Mouse (Mus musculus) CD4-positive helper T cell, adult 2 months (primary cell): ENCODE measurements around the gene Dynlt1c.
"Not testable (repeated sequence)": the region's sequence is repeated elsewhere in the genome, so short reads cannot be mapped to it uniquely, and the experiment has no call there.

Experiments
- DNase-seq: peaks from one replicate; pipeline ENCODE4 v3.0.0-alpha.2; 2012; ENCODE audit warnings: low read depth, missing footprints, low spot score

The Dynlt1c gene

DNA sequence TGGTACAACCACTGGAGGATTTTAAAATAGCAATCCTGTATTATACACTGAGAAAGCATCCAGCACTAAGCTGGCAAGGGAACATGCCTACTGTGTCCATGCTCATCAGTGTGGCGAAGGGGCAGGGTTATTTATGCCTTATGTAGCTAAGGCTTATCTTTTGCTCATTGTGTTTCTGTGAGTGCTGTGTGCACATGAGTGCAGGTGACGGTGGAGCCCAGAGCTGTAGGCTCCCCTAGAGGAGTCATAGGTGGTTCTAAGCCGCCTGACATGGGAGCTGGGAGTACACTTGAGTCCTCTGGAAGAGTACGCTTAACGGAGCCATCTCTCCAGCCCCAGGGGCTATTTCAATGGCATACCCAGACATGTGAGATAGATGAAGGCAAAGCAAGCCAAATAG is 17.8 kb downstream of the Dynlt1c start:
- not testable (repeated sequence) for DNase-seq

DNA sequence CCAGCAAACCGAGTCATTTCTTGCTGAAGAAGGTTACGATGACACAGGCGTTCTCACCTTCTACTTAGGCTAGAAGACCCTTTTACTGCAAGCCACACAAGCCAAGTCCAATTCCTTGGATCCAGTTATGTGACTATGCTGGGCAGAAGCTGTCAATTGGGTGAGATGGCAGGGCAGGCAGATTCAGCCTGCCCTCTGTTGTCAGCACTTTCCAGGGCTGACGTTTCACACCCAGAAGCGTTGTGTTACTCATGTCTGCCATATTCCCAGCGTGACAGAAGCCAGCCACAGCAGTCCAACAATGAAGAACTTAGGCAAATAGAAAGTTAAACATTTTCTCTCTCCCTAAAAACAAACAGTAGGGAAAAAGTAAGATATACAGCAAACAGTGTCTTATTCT is 18.6 kb downstream of the Dynlt1c start:
- DNase-seq: not testable (repeated sequence)

DNA sequence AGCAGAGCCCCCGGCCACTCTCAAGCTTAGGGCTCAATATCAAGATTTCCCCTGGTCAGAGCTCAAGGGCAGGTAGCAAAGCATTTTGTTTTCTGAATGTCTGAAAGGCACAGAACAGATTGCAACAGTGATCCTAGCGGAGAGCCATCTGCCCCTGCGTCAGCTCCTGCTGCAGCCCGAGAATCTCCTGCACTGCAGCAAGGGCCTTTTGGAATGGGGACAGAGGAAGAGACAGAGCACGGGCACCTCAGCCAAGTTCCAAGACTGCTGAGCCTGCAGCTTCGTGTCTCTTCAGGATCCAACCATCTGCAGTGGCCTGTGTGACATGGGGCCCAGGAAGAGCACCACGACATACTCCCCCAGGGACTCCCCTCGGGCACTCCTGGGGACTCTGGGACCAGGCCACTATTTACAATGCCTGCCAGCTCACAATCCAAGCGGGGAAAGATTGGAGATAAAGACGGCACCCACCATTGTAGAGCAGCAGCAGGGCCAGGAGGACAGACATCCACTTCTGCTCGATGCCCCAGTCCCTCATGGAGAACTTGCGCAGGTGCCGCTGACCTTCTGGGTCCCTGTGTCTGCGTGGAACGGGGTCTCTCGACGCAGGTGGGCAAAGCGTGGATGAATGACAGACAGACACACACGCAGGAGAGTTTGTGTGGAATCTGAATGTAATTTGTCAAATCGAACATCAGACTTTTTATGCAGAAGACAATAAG is 19.4 kb downstream of the Dynlt1c start:
- not testable (repeated sequence) for DNase-seq

DNA sequence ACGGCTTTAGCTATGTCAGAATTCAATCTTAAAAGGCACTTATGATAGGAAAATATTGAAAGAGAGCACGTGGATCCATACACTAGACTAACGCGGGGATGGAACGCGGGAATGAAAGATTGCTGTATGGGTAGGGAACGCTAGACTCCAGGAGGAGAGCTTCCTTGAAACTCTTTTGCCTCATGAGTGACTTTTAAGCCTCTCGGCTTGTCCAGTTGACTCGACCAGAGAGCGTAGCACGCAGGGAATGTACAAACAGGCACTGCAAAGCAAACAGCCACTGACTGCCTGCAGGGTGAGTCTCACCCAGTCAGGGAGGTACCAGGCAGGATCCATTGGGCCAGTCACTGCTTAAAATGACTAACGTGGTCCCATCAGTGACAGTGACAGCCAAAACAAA is 20.5 kb downstream of the Dynlt1c start:
- DNase-seq: not testable (repeated sequence)

DNA sequence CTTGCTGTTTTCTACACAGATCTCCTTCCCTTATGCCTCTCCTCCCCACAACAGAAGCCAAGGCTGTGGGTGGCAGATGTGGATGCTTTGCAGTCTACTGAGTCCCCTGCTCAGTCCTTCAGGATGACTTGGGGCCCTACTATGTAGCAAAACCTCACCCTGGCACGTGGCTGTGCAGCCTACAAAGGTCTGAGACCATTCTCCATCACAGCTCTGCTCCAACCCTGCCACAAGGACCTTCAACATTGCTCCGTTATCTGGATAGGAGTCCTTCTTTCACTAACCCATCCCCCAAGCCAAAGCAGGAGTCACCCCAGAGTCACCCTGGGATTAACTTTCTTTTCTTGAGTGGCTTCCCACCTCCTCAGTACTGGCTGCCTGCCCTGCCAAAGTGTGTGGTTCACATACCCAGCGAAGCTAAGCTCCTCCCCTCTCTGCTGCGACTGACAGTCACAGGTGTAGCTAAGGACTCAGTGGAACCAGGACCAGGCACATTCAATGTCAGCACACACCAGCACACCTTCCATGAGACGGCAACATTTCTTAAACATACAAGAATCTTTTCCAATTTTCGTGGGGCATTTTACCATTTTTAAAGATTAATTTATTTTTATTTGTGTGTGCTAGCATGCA is 23.6 kb downstream of the Dynlt1c start:
- DNase-seq: not testable (repeated sequence)

DNA sequence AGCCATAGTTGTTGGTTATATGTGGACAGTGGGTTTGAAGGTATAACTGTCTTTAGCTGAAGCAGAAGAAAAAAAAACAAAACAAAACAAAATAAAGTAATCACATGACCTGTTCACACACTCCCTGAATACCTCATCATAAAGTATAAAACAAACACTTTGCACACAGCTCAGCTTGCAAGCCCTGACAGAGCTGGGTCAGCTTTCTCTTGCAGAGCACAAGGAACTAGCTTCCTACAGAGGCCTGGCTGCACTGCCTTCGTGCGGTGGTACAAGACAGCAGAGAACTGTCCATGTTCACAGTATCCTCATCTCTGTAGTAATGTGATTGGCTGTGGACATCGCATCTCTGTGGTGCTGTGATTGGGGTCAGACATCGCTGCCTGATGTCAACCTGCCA is 28.9 kb downstream of the Dynlt1c start:
- not testable (repeated sequence) for DNase-seq

DNA sequence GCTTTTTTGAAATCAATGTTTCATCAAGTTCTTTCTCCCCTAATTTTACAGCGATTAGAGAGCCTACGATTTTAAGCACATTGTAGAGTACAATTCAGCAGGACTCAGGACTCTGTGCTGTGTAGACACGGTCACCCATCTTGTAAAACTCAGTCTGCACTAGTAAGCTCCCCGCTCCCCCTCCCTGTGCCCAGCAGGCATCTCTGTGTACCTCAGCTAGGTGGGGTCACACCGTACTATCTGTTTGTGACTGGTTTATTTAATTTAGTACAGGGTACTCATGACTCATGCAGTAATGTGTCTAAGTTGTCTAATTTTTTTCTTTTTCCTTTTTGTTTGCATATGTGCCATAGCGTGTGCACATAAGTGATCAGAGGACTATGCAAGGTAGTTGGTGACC is 31.4 kb downstream of the Dynlt1c start:
- DNase-seq: not testable (repeated sequence)

DNA sequence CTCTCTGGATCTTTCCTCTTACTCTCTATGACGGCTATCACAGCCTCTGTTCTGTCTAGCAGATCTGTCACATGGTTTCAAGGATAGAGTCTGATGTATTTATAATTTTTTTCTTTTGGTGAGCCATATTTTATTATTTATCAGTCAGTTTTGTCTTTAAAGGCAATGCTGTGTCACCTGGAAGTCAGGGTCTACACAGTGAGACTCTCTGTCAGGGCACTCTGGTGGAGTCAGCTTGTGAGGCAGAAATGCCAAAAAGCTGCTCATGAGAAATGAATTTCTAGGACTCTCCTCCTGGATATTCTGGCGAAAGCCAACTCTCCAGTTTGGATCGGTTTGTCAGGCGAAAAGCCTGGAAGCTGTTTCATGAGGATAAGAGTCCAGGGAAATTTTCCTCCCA is 34.3 kb downstream of the Dynlt1c start:
- not testable (repeated sequence) for DNase-seq

DNA sequence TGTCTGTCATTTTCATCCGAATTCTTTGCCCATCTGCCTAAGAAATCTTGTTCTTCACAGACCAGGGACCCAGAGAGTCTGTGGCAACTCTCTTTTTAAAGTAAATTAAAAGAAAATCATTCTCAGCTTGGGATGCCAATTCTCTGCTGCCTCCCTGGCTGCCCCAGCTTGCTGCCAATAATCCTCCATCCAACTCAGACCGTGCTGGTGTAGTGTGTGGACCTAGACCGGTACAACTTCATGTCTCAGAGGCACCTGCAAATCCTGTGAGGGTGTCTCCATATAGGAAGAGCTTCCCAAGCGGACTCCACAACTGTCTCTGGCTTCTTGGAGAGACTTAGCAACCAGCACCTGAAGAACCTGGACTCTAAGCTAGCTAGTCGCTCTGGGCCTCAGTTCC is 35.4 kb downstream of the Dynlt1c start:
- no peak for DNase-seq

DNA sequence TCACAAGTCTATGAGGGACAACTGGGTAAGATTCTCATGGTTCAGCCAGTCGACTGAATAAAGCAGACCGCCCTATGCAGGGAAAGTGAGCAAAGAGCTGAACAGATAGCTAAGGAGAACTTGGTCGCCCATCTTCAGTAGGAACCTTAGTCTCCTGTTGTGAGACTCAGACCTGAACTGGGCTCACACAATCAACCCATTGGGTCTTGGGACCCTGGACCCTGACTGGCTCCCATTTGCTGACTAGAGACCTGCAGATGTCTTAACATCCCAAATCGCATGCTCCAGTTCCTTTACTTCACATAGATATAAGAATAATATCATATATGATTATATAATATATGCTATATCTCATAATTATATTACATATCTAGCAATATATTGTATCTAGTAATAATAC is 36.0 kb downstream of the Dynlt1c start:
- DNase-seq: not testable (repeated sequence)

DNA sequence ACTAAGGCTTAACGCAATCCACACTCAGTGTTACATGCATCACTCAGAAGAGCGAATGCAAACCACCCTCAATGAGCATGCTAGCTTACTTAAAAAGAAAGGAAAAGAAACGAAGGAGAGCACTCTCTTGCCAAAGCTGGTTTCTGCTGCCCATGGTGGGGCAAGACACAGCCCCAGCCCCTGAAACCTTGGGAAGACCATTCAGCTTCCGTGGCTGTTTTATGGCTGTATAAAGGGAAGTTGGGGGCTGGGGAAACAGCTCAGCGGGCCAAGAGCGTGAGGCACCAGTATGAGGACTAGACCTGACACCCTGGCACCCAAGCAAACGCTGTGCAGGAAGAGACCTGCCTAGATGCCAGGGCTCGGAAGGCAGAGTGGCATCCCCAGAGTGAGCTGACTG is 37.0 kb downstream of the Dynlt1c start:
- DNase-seq: not testable (repeated sequence)

DNA sequence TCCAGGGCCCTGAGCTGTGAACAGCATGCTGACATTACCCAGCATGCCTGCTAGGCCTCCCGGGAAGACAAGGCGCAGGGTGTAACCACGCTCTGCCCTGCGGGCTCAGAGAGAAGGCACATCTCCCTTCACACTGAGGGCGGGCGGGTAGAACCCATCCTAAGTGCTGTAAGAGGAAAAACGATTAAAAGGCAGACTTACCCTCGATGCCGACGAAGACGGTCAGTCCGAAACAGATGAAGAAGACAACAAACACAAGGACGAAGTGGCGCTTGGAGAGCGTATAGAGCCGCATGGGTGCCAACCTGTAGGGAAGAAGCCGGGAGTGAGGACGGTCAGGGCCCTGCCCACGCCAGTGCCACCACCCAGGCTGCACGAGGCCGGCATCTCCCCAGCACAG is 38.0 kb downstream of the Dynlt1c start:
- not testable (repeated sequence) for DNase-seq

DNA sequence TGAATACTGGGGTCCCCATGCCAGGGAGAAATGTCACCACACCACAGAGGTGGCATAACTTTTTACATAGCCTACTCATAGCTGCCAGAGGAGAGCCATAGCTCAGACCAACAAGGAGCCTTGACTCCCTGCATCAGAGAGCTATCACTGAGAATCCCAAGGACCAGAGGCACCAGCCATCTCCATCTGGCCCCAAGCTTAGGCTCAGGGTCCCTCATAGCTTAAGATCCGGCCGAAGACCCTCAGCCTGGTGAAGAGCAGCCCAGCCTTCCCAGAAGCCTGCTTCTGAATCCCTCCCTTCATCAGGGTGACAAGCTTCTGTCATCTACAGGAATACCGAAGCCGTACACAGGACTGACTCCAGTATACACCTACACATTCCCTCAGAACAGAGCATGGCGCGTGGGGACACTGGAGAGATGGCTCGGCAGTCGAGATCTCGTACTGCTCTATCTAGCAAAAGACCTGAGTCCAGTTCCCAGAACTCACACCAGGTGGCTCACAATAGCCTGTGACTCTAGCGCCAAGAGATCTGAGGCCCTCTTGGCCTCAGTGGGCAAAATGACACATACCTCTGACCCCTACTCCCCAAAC is 38.7 kb downstream of the Dynlt1c start:
- DNase-seq: not testable (repeated sequence)

DNA sequence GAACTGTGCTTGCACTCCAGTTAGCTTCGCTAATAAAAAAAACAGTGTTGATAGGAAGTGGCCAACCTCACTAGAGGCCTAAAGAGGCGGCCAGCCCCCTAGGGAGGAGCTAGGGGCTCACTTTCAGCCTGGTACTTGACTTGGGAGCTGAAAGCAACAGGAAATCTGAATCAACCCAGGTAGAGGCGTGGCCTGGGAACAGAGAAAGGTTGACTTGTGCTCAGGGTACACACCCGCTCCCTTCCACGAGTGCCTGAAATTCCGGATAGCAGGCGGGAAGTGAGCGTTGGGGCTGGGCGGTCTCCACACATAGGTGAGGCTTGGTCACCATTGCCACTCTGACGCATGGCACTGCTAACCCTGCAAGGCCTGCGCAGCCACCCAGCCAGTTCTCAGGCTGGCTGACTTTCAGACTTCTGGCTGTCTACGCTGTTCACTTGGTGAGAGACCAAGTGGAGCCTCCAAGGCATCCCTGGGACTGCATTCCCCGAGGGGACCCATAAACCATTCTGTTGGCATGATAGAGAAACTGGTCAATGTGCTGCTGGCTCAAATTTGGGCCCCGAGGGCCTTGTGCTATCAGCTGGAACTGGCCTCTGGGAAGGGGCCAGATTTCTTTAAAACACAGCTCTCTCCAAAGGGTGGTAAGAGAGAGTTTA is 39.4 kb downstream of the Dynlt1c start:
- not testable (repeated sequence) for DNase-seq

DNA sequence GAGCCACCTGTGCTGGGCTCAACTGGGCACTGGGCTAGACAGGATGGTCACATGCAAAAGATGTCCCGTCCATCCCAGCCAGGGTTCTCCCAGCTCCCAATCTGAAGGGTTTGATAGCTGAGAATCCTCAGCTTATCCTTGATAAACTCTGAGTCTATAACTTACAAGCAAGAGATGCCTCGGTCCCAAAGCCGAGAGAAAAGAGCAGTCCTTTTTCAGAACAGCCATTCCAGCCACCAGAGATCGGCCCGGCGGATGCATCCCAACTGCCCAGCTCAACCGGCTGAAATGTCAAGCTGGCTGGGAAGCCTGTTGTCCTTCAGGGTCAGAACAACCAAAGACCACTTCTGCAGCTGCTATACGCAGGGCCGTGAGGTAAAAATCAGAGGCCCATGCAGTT is 42.7 kb downstream of the Dynlt1c start:
- DNase-seq: not testable (repeated sequence)

DNA sequence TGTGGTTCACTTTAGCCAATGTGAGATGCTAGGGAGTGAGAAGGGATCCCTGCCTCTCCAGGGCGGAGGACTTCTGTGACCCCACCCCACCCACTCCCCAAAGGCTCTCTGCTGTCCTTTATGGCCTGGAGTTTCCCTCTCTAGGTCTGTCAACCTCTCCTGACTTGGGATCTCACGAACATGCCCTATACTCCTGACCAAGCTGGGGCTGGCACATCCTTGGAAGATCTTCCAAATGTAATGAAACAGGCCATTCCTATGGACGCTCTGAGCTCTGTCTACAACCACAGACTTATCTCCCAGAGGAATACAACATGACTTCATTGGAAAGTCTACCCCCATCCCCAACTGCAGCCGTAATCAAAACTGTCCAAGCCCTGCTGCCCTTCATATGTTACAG is 43.2 kb downstream of the Dynlt1c start:
- DNase-seq: not testable (repeated sequence)

DNA sequence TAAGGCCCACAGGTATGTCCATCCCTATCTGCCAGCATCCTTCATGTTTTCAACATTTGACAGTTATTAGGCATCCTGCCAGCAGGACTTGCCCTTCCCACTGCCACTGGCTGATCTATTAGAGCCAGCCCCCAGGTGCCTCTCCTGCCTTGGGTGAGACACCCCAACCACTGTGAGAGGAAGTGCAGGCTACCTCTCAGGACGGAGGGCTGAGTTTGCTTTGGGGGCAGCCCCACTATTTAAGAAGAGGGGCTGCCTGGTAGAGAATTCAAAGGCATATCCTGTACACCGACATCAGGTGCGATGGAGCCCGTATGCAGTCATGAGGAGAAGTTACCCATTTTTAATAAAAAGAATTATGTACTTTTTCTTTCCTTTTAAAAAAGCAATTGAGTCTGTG is 44.2 kb downstream of the Dynlt1c start:
- not testable (repeated sequence) for DNase-seq

DNA sequence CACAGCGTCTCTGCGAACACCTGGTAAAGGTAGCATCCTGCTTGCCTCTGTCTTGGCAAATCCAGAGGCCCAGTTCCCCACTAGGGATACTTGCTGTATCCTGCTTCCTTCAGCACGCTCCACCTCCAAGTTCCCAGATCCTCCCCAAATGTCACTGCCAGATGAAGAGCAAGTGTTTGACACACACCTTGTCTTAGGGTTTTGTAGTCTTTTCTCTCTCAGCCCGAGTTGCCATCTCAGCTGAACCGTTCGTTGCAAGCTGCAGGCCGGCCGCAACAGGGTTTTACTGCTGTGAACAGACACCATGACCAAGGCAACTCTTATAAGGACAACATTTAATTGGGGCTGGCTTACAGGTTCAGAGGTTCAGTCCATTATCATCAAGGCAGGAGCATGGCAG is 45.4 kb downstream of the Dynlt1c start:
- DNase-seq: not testable (repeated sequence)

DNA sequence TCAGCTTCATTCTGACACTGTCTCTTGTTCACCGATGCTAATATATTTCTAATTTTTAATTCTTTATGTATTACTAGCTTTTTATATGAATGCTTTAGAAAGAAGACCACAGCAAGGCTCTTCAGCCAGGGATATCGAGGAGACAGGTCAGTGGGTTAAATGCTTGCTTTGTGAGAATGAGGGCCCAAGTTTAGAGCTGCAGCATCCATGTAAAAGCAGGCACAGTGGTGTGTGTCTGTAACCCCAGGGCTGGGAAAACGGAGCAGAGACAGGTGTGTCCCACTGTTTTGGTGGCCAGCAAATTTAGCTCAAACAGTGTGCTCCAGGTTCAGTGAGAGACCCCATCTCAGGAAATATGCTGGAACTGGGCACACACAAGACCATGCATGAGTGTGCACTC is 46.0 kb downstream of the Dynlt1c start:
- DNase-seq: not testable (repeated sequence)

DNA sequence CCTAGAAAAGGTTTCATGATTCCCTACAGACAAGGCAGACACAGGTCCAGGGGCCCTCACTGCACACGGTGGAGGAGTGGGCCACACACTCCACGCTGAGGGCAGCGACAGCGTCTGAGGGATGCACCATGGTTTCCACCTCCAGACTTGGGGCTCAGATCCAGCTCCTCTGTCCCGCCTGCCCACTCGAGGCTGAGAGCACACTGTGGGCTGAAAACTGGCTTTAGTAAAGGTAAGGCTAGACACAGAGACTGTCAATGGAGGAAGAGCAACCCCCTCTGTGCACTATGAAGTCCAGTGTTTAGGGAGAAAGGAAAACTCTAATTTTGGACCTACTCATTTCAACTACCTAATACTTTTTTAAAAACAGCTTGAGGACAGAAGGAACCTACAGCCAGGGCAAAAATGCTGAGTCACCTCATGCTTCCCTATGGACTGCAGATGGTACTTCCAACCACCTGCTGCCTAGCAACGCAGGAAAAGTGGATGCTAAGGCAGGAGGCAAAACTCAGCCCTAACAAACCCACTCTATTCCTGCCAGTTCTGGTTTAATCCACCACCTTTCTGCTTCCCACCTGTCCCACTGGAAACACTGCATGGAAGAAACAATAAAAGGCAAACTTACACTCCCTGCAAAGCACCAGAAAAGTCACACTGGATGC is 49.6 kb downstream of the Dynlt1c start:
- DNase-seq: not testable (repeated sequence)

DNA sequence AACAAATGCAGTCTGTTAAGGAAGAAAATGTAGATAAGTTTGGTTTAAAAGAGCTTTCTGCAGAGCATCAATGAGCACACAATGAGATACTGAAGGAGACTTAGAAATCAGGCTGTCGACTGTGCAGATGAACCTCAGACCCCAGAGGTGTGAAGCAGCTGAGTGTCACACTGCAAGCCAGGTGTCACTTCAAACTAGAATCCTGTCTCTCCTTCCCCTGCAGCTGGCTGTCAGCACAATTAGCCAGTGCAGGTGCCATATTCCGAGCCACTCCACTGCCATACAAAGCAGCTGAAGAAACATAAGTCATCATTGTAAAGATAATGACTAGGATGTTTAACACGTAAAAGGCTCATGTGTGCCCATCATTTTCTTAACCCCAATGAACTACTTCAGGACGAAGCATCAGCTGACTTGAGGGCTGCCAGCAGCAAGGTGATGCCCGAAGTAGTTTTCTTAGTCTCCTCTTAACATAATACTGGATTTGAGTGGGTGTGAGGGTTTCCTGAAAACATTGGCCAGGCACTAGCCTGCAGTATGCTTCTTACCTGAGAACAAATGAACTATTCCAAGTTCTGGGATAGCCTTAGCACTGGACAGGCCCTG is 52.0 kb downstream of the Dynlt1c start:
- not testable (repeated sequence) for DNase-seq
